Mouse (Mus musculus) lung, embryonic 16.5 days (tissue): ENCODE measurements around the gene Jph2. TPM values are rescaled to one million over a fixed set of nuclear protein-coding genes. Genes with fewer than 3 reads are reported as not detected.

Experiments used
- ATAC-seq: fragments of 200-750 bp; cut with Nextera tagmentation; 2 replicates; pipeline ENCODE4 v1.8.0; 2017; ENCODE audit warnings: low read depth, mild to moderate bottlenecking, moderate library complexity
- H3K27ac ChIP-seq: fragments of 300-500 bp; sonication (generic); 2 replicates; pipeline ENCODE4 v1.5.1; 2014; ENCODE audit warnings: mild to moderate bottlenecking, control low read depth, low read length
- H3K27me3 ChIP-seq: fragments of 300-500 bp; sonication (generic); 2 replicates; pipeline ENCODE4 v1.6.1; 2014; ENCODE audit warnings: low read depth, low read length, mixed read lengths; ENCODE audit not compliant: control insufficient read depth, insufficient read depth
- H3K36me3 ChIP-seq: fragments of 300-500 bp; sonication (generic); 2 replicates; pipeline ENCODE4 v1.6.1; 2014; ENCODE audit warnings: low read length; ENCODE audit not compliant: control insufficient read depth, insufficient read depth
- H3K4me1 ChIP-seq: fragments of 300-500 bp; sonication (generic); replicated peaks from 2 replicates; pipeline ENCODE4 v1.6.1; 2014; ENCODE audit warnings: low read length, mixed read lengths; ENCODE audit not compliant: control insufficient read depth, insufficient read depth
- H3K4me2 ChIP-seq: fragments of 300-500 bp; sonication (generic); 2 replicates; pipeline ENCODE4 v1.6.1; 2014; ENCODE audit warnings: low read depth, low read length, control low read depth
- H3K4me3 ChIP-seq: fragments of 300-500 bp; sonication (generic); 2 replicates; pipeline ENCODE4 v1.5.1; 2014; ENCODE audit warnings: mild to moderate bottlenecking, low read length, control low read depth
- H3K9ac ChIP-seq: fragments of 300-500 bp; sonication (generic); 2 replicates; pipeline ENCODE4 v1.6.1; 2014; ENCODE audit warnings: low read length, control low read depth
- H3K9me3 ChIP-seq: fragments of 300-500 bp; sonication (generic); 2 replicates; pipeline ENCODE4 v1.6.1; 2016; ENCODE audit warnings: low read length; ENCODE audit not compliant: control insufficient read depth
- WGBS: fragments of 180-500 bp; shearing (Covaris S2); extraction: QIAGEN DNeasy Blood & Tissue Kit; methylation state at CpG from one replicate; pipeline ENCODE4 v1.1.7; 2014; 5-methylcytosine and 5-hydroxymethylcytosine counted together
- polyA plus RNA-seq: library from polyadenylated mRNA; unstranded; fragments of >200 nt; fragmentation: Nextera tagmentation; extraction: Ambion mirVana; gene quantifications from 2 replicates; pipeline ENCODE4 v1.2.1, GENCODE M21; 2015

Gene Jph2
- polyA plus RNA-seq, 1 experiment from 2014 or later, result 4.8 TPM

- H3K9me3 ChIP-seq, result no peaks in the 10 kb centered on the region
- no peak overlapping the region for H3K4me3 ChIP-seq
- H3K27ac ChIP-seq, result peak overlapping the region; percentile 65
- H3K4me2 ChIP-seq, result no peak overlapping the region
- H3K4me1 ChIP-seq, result peaks cover 8% of the 10 kb centered on the region; the same call in 1 of the 2 replicates
- peak; percentile 80 for ATAC-seq
- H3K9ac ChIP-seq, result no peak overlapping the region
- peaks cover 10% of the 10 kb centered on the region for H3K27me3 ChIP-seq
- no peaks in the 10 kb centered on the region for H3K36me3 ChIP-seq
- 50% methylated on average over 13 of the region's 13 CpGs for WGBS
These were observed 52.7 kb downstream of the Jph2 start for GRCm38 (mm10) chr2:163344976-163345660.

GRCm38 (mm10) chr2:163343671-163344070 lies 54.1 kb downstream of the Jph2 start:
- Histone ChIP-seq H3K4me3 (no peak overlapping the region), H3K4me2 (no peak overlapping the region), H3K9me3 (no peaks in the 10 kb centered on the region), H3K4me1 (peaks cover 7% of the 10 kb centered on the region; the same call in 1 of the 2 replicates), H3K36me3 (no peaks in the 10 kb centered on the region), H3K9ac (no peak overlapping the region), H3K27ac (no peak overlapping the region), H3K27me3 (peaks cover 25% of the 10 kb centered on the region)
- WGBS, result 89% methylated on average over 4 of the region's 4 CpGs
- no peak for ATAC-seq

- Histone ChIP-seq H3K4me2 (no peak overlapping the region), H3K9me3 (no peaks in the 10 kb centered on the region), H3K36me3 (no peaks in the 10 kb centered on the region), H3K9ac (no peak overlapping the region), H3K4me3 (no peak overlapping the region), H3K4me1 (peaks cover 5% of the 10 kb centered on the region; the same call in 1 of the 2 replicates), H3K27ac (no peak overlapping the region), H3K27me3 (peaks cover 40% of the 10 kb centered on the region)
- ATAC-seq, result peak; percentile 58; the same call in 1 of the 2 replicates
- 18% methylated on average over 9 of the region's 9 CpGs for WGBS
These were observed 57.5 kb downstream of the Jph2 start for GRCm38 (mm10) chr2:163340263-163340662.

GRCm38 (mm10) chr2:163332368-163333055 lies 65.3 kb downstream of the Jph2 start:
- no peaks in the 10 kb centered on the region for H3K36me3 ChIP-seq
- H3K27me3 ChIP-seq, result peaks cover 3% of the 10 kb centered on the region
- H3K4me3 ChIP-seq, result no peak overlapping the region
- ATAC-seq, result peak; percentile 50
- H3K27ac ChIP-seq, result no peak overlapping the region
- no peaks in the 10 kb centered on the region for H3K9me3 ChIP-seq
- WGBS, result 37% methylated on average over 13 of the region's 13 CpGs
- no peak overlapping the region for H3K4me2 ChIP-seq
- H3K4me1 ChIP-seq, result no peaks in the 10 kb centered on the region
- H3K9ac ChIP-seq, result no peak overlapping the region

GRCm38 (mm10) chr2:163331423-163331822 lies 66.4 kb downstream of the Jph2 start:
- no peaks in the 10 kb centered on the region for H3K36me3 ChIP-seq
- no peaks in the 10 kb centered on the region for H3K9me3 ChIP-seq
- ATAC-seq, result no peak
- H3K4me1 ChIP-seq, result no peaks in the 10 kb centered on the region
- no peaks in the 10 kb centered on the region for H3K27me3 ChIP-seq
- H3K9ac ChIP-seq, result no peak overlapping the region
- no peak overlapping the region for H3K27ac ChIP-seq
- WGBS, result 72% methylated on average over 6 of the region's 6 CpGs
- no peak overlapping the region for H3K4me2 ChIP-seq
- no peak overlapping the region for H3K4me3 ChIP-seq

- H3K4me1 ChIP-seq, result no peaks in the 10 kb centered on the region
- H3K9ac ChIP-seq, result no peak overlapping the region
- H3K27me3 ChIP-seq, result no peaks in the 10 kb centered on the region
- ATAC-seq, result 0 out of 2 replicates have a peak, but pooled peaks have one; percentile 1
- no peaks in the 10 kb centered on the region for H3K9me3 ChIP-seq
- WGBS, result 18% methylated on average over 7 of the region's 7 CpGs
- H3K4me3 ChIP-seq, result no peak overlapping the region
- H3K36me3 ChIP-seq, result no peaks in the 10 kb centered on the region
- H3K27ac ChIP-seq, result no peak overlapping the region
- H3K4me2 ChIP-seq, result no peak overlapping the region
These were observed 67.1 kb downstream of the Jph2 start for GRCm38 (mm10) chr2:163330742-163331141.

- H3K27me3 ChIP-seq, result no peaks in the 10 kb centered on the region; the same call in 1 of the 2 replicates
- H3K4me3 ChIP-seq, result no peak overlapping the region
- no peaks in the 10 kb centered on the region for H3K9me3 ChIP-seq
- no peaks in the 10 kb centered on the region for H3K36me3 ChIP-seq
- no peak for ATAC-seq
- 25% methylated on average over 1 of the region's 1 CpGs for WGBS
- H3K27ac ChIP-seq, result no peak overlapping the region
- no peaks in the 10 kb centered on the region for H3K4me1 ChIP-seq
- no peak overlapping the region for H3K9ac ChIP-seq
- no peak overlapping the region for H3K4me2 ChIP-seq
These were observed 74.6 kb downstream of the Jph2 start for GRCm38 (mm10) chr2:163323163-163323562.

- Histone ChIP-seq H3K27me3 (no peaks in the 10 kb centered on the region; the same call in 1 of the 2 replicates), H3K9ac (no peak overlapping the region), H3K4me3 (no peak overlapping the region), H3K4me1 (no peaks in the 10 kb centered on the region), H3K27ac (no peak overlapping the region), H3K36me3 (no peaks in the 10 kb centered on the region), H3K9me3 (no peaks in the 10 kb centered on the region), H3K4me2 (no peak overlapping the region)
- ATAC-seq, result no peak
- WGBS, result 79% methylated on average over 3 of the region's 3 CpGs
These were observed 79.0 kb downstream of the Jph2 start for GRCm38 (mm10) chr2:163318777-163319176.

GRCm38 (mm10) chr2:163317281-163317680 lies 80.5 kb downstream of the Jph2 start:
- no peak overlapping the region for H3K27ac ChIP-seq
- no peaks in the 10 kb centered on the region for H3K9me3 ChIP-seq
- H3K4me1 ChIP-seq, result no peaks in the 10 kb centered on the region
- H3K27me3 ChIP-seq, result no peaks in the 10 kb centered on the region; the same call in 1 of the 2 replicates
- H3K4me2 ChIP-seq, result no peak overlapping the region
- H3K36me3 ChIP-seq, result no peaks in the 10 kb centered on the region
- no peak overlapping the region for H3K4me3 ChIP-seq
- no peak for ATAC-seq
- no peak overlapping the region for H3K9ac ChIP-seq
- WGBS, result 69% methylated on average over 4 of the region's 4 CpGs
